Mouse (Mus musculus): Measurements from ENCODE around the gene Plekha8.

GRCm38 (mm10) chr6:54565665-54566545 is 29.0 kb upstream of the Plekha8 start, which contains the start of gene Scrn1:
- no peak for TF ChIP-seq CTCF (conservative IDR thresholded peaks at IDR 0.05; ENCODE audit: insufficient read depth, insufficient read length, low read depth, low read length)
- TF ChIP-seq POLR2A (IDR thresholded peaks at IDR 0.05; ENCODE audit: low read depth, low read length): no peak
